Mouse (Mus musculus) megakaryocyte, embryonic 14.5 days (primary cell): ENCODE results near the gene Abhd2. TPM values are rescaled to one million over a fixed set of nuclear protein-coding genes. Genes with fewer than 3 reads are reported as not detected.

Experiments
- H3K27me3 ChIP-seq: replicated peaks from 2 replicates; pipeline ENCODE3; 2012; ENCODE audit warnings: inconsistent platforms
- H3K36me3 ChIP-seq: replicated peaks from 2 replicates; pipeline ENCODE3; 2012; ENCODE audit warnings: low read length, inconsistent platforms, mixed read lengths
- H3K4me1 ChIP-seq: 2 replicates; pipeline ENCODE4 v1.6.1; 2012; ENCODE audit warnings: inconsistent platforms
- H3K4me3 ChIP-seq: replicated peaks from 2 replicates; pipeline ENCODE3; 2012; ENCODE audit warnings: moderate library complexity, mild to moderate bottlenecking, inconsistent platforms
- H3K9me3 ChIP-seq: 2 replicates; pipeline ENCODE4 v1.6.1; 2012; ENCODE audit warnings: inconsistent platforms
- FLI1 ChIP-seq: IDR thresholded peaks from 2 replicates; pipeline ENCODE4 v1.6.1; 2012; ENCODE audit warnings: low read length, inconsistent platforms, mixed read lengths
- GATA1 ChIP-seq: IDR thresholded peaks from 3 replicates; pipeline ENCODE4 v1.6.1; 2012; ENCODE audit warnings: mixed read lengths, low read length, inconsistent platforms, borderline replicate concordance
- polyA plus RNA-seq: library from polyadenylated mRNA; stranded (reverse); fragments of >175 nt; gene quantifications from 2 replicates; pipeline ENCODE4 v1.2.3, GENCODE M21; 2012; ENCODE audit warnings: low replicate concordance; ENCODE audit not compliant: insufficient read depth

The Abhd2 gene
- polyA plus RNA-seq, 1 experiment: 18.2 TPM

- Histone ChIP-seq H3K4me1 (peaks cover 79% of the 10 kb centered on the region), H3K4me3 (no peak overlapping the region), H3K36me3 (peaks cover 95% of the 10 kb centered on the region), H3K9me3 (no peaks in the 10 kb centered on the region), H3K27me3 (no peaks in the 10 kb centered on the region)
- TF ChIP-seq GATA1: no peak
- no peak for TF ChIP-seq FLI1
These were observed 30.3 kb downstream of the Abhd2 start for GRCm38 (mm10) chr7:79303183-79303761.

GRCm38 (mm10) chr7:79308455-79309030, 35.5 kb downstream of the Abhd2 start:
- H3K9me3 ChIP-seq: no peaks in the 10 kb centered on the region
- no peaks in the 10 kb centered on the region for H3K27me3 ChIP-seq
- no peak overlapping the region for H3K4me3 ChIP-seq
- TF ChIP-seq FLI1: no peak
- TF ChIP-seq GATA1: no peak
- H3K4me1 ChIP-seq: peaks cover 83% of the 10 kb centered on the region
- H3K36me3 ChIP-seq: peaks cover 85% of the 10 kb centered on the region

- Histone ChIP-seq H3K27me3 (no peaks in the 10 kb centered on the region), H3K4me1 (peaks cover 90% of the 10 kb centered on the region), H3K9me3 (no peaks in the 10 kb centered on the region), H3K4me3 (no peak overlapping the region), H3K36me3 (peaks cover 86% of the 10 kb centered on the region)
- no peak for TF ChIP-seq GATA1
- no peak for TF ChIP-seq FLI1
These were observed 36.5 kb downstream of the Abhd2 start for GRCm38 (mm10) chr7:79309247-79310190.

- peaks cover 84% of the 10 kb centered on the region for H3K36me3 ChIP-seq
- no peaks in the 10 kb centered on the region for H3K27me3 ChIP-seq
- H3K4me3 ChIP-seq: no peak overlapping the region
- TF ChIP-seq GATA1 (no peak), FLI1 (no peak)
- H3K9me3 ChIP-seq: no peaks in the 10 kb centered on the region
- H3K4me1 ChIP-seq: peaks cover 95% of the 10 kb centered on the region
These were observed 37.2 kb downstream of the Abhd2 start for GRCm38 (mm10) chr7:79310191-79310555.

- H3K27me3 ChIP-seq: no peaks in the 10 kb centered on the region
- H3K9me3 ChIP-seq: no peaks in the 10 kb centered on the region
- H3K36me3 ChIP-seq: peaks cover 84% of the 10 kb centered on the region
- peaks cover 100% of the 10 kb centered on the region for H3K4me1 ChIP-seq
- H3K4me3 ChIP-seq: no peak overlapping the region
- no peak for TF ChIP-seq GATA1
- TF ChIP-seq FLI1: no peak
These were observed 38.5 kb downstream of the Abhd2 start for GRCm38 (mm10) chr7:79311420-79311988.

- no peak for TF ChIP-seq FLI1
- TF ChIP-seq GATA1: no peak
- Histone ChIP-seq H3K4me1 (peaks cover 100% of the 10 kb centered on the region), H3K36me3 (peaks cover 84% of the 10 kb centered on the region), H3K4me3 (no peak overlapping the region), H3K27me3 (peaks cover 3% of the 10 kb centered on the region), H3K9me3 (no peaks in the 10 kb centered on the region)
These were observed 39.2 kb downstream of the Abhd2 start for GRCm38 (mm10) chr7:79312246-79312645.

- H3K27me3 ChIP-seq: peaks cover 4% of the 10 kb centered on the region
- peaks cover 82% of the 10 kb centered on the region for H3K36me3 ChIP-seq
- peaks cover 100% of the 10 kb centered on the region for H3K4me1 ChIP-seq
- H3K4me3 ChIP-seq: peak overlapping the region; percentile 80
- no peaks in the 10 kb centered on the region for H3K9me3 ChIP-seq
- TF ChIP-seq FLI1: no peak
- no peak for TF ChIP-seq GATA1
These were observed 40.6 kb downstream of the Abhd2 start for GRCm38 (mm10) chr7:79313519-79314059.

GRCm38 (mm10) chr7:79314517-79314916, 41.5 kb downstream of the Abhd2 start:
- Histone ChIP-seq H3K27me3 (peaks cover 4% of the 10 kb centered on the region), H3K36me3 (peaks cover 72% of the 10 kb centered on the region), H3K9me3 (no peaks in the 10 kb centered on the region), H3K4me1 (peaks cover 92% of the 10 kb centered on the region), H3K4me3 (peak overlapping the region; percentile 39)
- no peak for TF ChIP-seq FLI1
- TF ChIP-seq GATA1: no peak

GRCm38 (mm10) chr7:79315149-79315548, 42.1 kb downstream of the Abhd2 start:
- peaks cover 86% of the 10 kb centered on the region for H3K4me1 ChIP-seq
- no peaks in the 10 kb centered on the region for H3K9me3 ChIP-seq

More at GRCm38 (mm10) chr7:79315149-79315548, 42.1 kb downstream of the Abhd2 start:
- Histone ChIP-seq H3K27me3 (peaks cover 6% of the 10 kb centered on the region), H3K4me3 (peak overlapping the region; percentile 62), H3K36me3 (peaks cover 71% of the 10 kb centered on the region)
- TF ChIP-seq GATA1 (no peak), FLI1 (no peak)
